Mouse (Mus musculus) thymus, postnatal 10 days (tissue): ENCODE data around the gene Rilpl1.
A peak's percentile ranks its signal among the peaks of the same experiment; 100 is the strongest.
"Not testable (repeated sequence)": the region's sequence is repeated elsewhere in the genome, so short reads cannot be mapped to it uniquely, and the experiment has no call there.

ENCODE experiments used
- DNase-seq, 2 experiments: peaks; one replicate each; pipeline ENCODE4 v3.0.0; 2021; ENCODE audit warnings: low spot score in 2 of 2

Gene Rilpl1

GRCm38 (mm10) chr5:124529697-124530096, 1.5 kb downstream of the Rilpl1 start:
- DNase-seq = no peak

GRCm38 (mm10) chr5:124529191-124529651, 2.0 kb downstream of the Rilpl1 start:
- DNase-seq = no peak

- DNase-seq = no peak
Observed at GRCm38 (mm10) chr5:124528791-124529190, 2.4 kb downstream of the Rilpl1 start.

- no peak for DNase-seq
Observed at GRCm38 (mm10) chr5:124528351-124528750, 2.8 kb downstream of the Rilpl1 start.

GRCm38 (mm10) chr5:124524943-124525342, 6.2 kb downstream of the Rilpl1 start:
- DNase-seq = no peak

GRCm38 (mm10) chr5:124523032-124523431, 8.2 kb downstream of the Rilpl1 start:
- DNase-seq = no peak

- DNase-seq = no peak
Observed at GRCm38 (mm10) chr5:124521588-124521987, 9.6 kb downstream of the Rilpl1 start.

GRCm38 (mm10) chr5:124518648-124519047, 12.5 kb downstream of the Rilpl1 start:
- DNase-seq = no peak

GRCm38 (mm10) chr5:124515789-124516188, 15.4 kb downstream of the Rilpl1 start:
- DNase-seq = no peak

GRCm38 (mm10) chr5:124510536-124511050, 20.6 kb downstream of the Rilpl1 start:
- DNase-seq = no peak

GRCm38 (mm10) chr5:124509742-124510237, 21.4 kb downstream of the Rilpl1 start:
- DNase-seq = no peak

- no peak for DNase-seq
Observed at GRCm38 (mm10) chr5:124509200-124509599, 22.0 kb downstream of the Rilpl1 start.

GRCm38 (mm10) chr5:124506731-124507359, 24.3 kb downstream of the Rilpl1 start:
- DNase-seq = no peak

- no peak for DNase-seq
Observed at GRCm38 (mm10) chr5:124505235-124505634, 26.0 kb downstream of the Rilpl1 start.

- DNase-seq = no peak
Observed at GRCm38 (mm10) chr5:124503742-124504141, 27.4 kb downstream of the Rilpl1 start.

GRCm38 (mm10) chr5:124501541-124501940, 29.6 kb downstream of the Rilpl1 start:
- no peak for DNase-seq

- no peak for DNase-seq
Observed at GRCm38 (mm10) chr5:124500573-124500972, 30.6 kb downstream of the Rilpl1 start.

GRCm38 (mm10) chr5:124500037-124500436, 31.2 kb downstream of the Rilpl1 start:
- not testable (repeated sequence) for DNase-seq

- no peak for DNase-seq
Observed at GRCm38 (mm10) chr5:124499001-124499400, 32.2 kb downstream of the Rilpl1 start.

GRCm38 (mm10) chr5:124498221-124498876, 32.8 kb downstream of the Rilpl1 start:
- no peak for DNase-seq

- DNase-seq = no peak
Observed at GRCm38 (mm10) chr5:124496614-124497514, 34.3 kb downstream of the Rilpl1 start.

- peak; percentile 54 to 55 for DNase-seq
Observed at GRCm38 (mm10) chr5:124495547-124495946, 35.6 kb downstream of the Rilpl1 start.
